Mouse (Mus musculus) lung, postnatal 0 days (tissue): ENCODE data around the gene Havcr1. TPM values are rescaled to one million over a fixed set of nuclear protein-coding genes. Genes with fewer than 3 reads are reported as not detected.
A peak's percentile ranks its signal among the peaks of the same experiment; 100 is the strongest.
"Not testable (repeated sequence)": the region's sequence is repeated elsewhere in the genome, so short reads cannot be mapped to it uniquely, and the experiment has no call there.

Experiments used
- ATAC-seq: fragments of 200-750 bp; cut with Nextera tagmentation; 2 replicates; pipeline ENCODE4 v1.8.0; 2017; ENCODE audit warnings: moderate library complexity
- DNase-seq: peaks from one replicate; pipeline ENCODE4 v3.0.0-alpha.2; 2016; ENCODE audit warnings: low spot score
- H3K27ac ChIP-seq: fragments of 300-500 bp; sonication (generic); 2 replicates; pipeline ENCODE4 v1.5.1; 2014; ENCODE audit warnings: antibody characterized with exemption, mild to moderate bottlenecking, low read length, mixed read lengths
- H3K27me3 ChIP-seq: fragments of 300-500 bp; sonication (generic); replicated peaks from 2 replicates; pipeline ENCODE4 v1.6.1; 2014; ENCODE audit warnings: low read length, mixed read lengths; ENCODE audit not compliant: insufficient read depth
- H3K36me3 ChIP-seq: fragments of 300-500 bp; sonication (generic); 2 replicates; pipeline ENCODE4 v1.6.1; 2014; ENCODE audit warnings: low read length, mixed read lengths; ENCODE audit not compliant: insufficient read depth
- H3K4me1 ChIP-seq: fragments of 300-500 bp; sonication (generic); 2 replicates; pipeline ENCODE4 v1.6.1; 2014; ENCODE audit warnings: antibody characterized with exemption, low read depth, low read length, mixed read lengths; ENCODE audit not compliant: insufficient read depth
- H3K4me2 ChIP-seq: fragments of 300-500 bp; sonication (generic); replicated peaks from 2 replicates; pipeline ENCODE4 v1.6.1; 2014; ENCODE audit warnings: low read depth, mild to moderate bottlenecking, low read length, moderate library complexity, mixed read lengths
- H3K4me3 ChIP-seq: fragments of 300-500 bp; sonication (generic); 2 replicates; pipeline ENCODE4 v1.5.1; 2014; ENCODE audit warnings: low read depth, low read length
- H3K9ac ChIP-seq: fragments of 300-500 bp; sonication (generic); replicated peaks from 2 replicates; pipeline ENCODE4 v1.6.1; 2014; ENCODE audit warnings: low read depth, mild to moderate bottlenecking
- H3K9me3 ChIP-seq: fragments of 300-500 bp; sonication (generic); 2 replicates; pipeline ENCODE4 v1.6.1; 2016; ENCODE audit warnings: low read length, mixed read lengths
- CTCF ChIP-seq: IDR thresholded peaks from 2 replicates; pipeline ENCODE4 v1.5.1; 2016; ENCODE audit warnings: antibody characterized with exemption, mild to moderate bottlenecking
- EP300 ChIP-seq: IDR thresholded peaks from 2 replicates; pipeline ENCODE4 v1.6.1; 2016; ENCODE audit warnings: antibody characterized with exemption, mild to moderate bottlenecking, control low read depth
- WGBS: fragments of 180-500 bp; shearing (Covaris S2); extraction: QIAGEN DNeasy Blood & Tissue Kit; methylation state at CpG from one replicate; pipeline ENCODE4 v1.1.7; 2014; 5-methylcytosine and 5-hydroxymethylcytosine counted together
- polyA plus RNA-seq: library from polyadenylated mRNA; unstranded; fragments of >200 nt; fragmentation: Nextera tagmentation; extraction: Ambion mirVana; gene quantifications from 2 replicates; pipeline ENCODE4 v1.2.1, GENCODE M21; 2015

Havcr1 gene
- polyA plus RNA-seq, 1 experiment from 2014 or later: 0.33 TPM

DNA sequence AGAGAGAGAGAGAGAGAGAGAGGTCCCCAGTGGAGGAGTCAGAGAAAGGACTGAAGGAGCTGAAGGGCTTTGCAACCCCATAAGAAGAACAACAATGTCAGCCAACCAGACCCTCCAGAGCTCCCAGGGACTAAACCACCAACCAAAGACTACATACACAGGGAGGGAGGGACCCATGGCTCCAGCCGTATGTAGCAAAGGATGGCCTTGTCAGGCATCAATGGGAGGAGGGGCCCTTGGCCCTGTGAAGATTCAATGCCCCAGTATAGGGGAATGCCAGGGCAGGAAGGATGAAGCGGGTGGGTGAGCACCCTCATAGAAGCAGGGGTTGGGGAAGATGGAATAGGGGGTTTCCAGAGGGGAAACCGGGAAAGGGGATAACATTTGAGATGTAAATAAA lies 6.8 kb downstream of the Havcr1 start:
- DNase-seq (no peak), ATAC-seq (no peak)
- 74% methylated on average over 3 of the region's 3 CpGs for WGBS
- no peak overlapping the region for H3K27ac ChIP-seq
- H3K36me3 ChIP-seq: no peaks in the 10 kb centered on the region
- H3K4me1 ChIP-seq: no peaks in the 10 kb centered on the region
- TF ChIP-seq EP300 (no peak), CTCF (no peak)
- H3K9me3 ChIP-seq: no peaks in the 10 kb centered on the region
- no peak overlapping the region for H3K4me2 ChIP-seq
- no peaks in the 10 kb centered on the region for H3K27me3 ChIP-seq
- H3K9ac ChIP-seq: no peak overlapping the region
- no peak overlapping the region for H3K4me3 ChIP-seq

GRCm38 (mm10) chr11:46747996-46748395 lies 13.1 kb downstream of the Havcr1 start:
- Histone ChIP-seq H3K4me3 (no peak overlapping the region), H3K27me3 (no peaks in the 10 kb centered on the region), H3K9me3 (no peaks in the 10 kb centered on the region), H3K4me1 (no peaks in the 10 kb centered on the region), H3K9ac (no peak overlapping the region), H3K4me2 (no peak overlapping the region), H3K27ac (no peak overlapping the region), H3K36me3 (no peaks in the 10 kb centered on the region)
- TF ChIP-seq CTCF: no peak
- no peak for TF ChIP-seq EP300
- no peak for ATAC-seq
- no peak for DNase-seq
- 57% methylated on average over 2 of the region's 2 CpGs for whole genome bisulfite sequencing

GRCm38 (mm10) chr11:46753662-46754061 lies 18.8 kb downstream of the Havcr1 start:
- TF ChIP-seq EP300: no peak
- TF ChIP-seq CTCF: no peak
- ATAC-seq (peak; percentile 58), DNase-seq (peak; percentile 20)
- Histone ChIP-seq H3K4me2 (no peak overlapping the region), H3K36me3 (no peaks in the 10 kb centered on the region), H3K4me3 (no peak overlapping the region), H3K4me1 (no peaks in the 10 kb centered on the region), H3K27ac (no peak overlapping the region), H3K9me3 (no peaks in the 10 kb centered on the region), H3K27me3 (no peaks in the 10 kb centered on the region), H3K9ac (no peak overlapping the region)
- WGBS: 29% methylated on average over 2 of the region's 2 CpGs

DNA sequence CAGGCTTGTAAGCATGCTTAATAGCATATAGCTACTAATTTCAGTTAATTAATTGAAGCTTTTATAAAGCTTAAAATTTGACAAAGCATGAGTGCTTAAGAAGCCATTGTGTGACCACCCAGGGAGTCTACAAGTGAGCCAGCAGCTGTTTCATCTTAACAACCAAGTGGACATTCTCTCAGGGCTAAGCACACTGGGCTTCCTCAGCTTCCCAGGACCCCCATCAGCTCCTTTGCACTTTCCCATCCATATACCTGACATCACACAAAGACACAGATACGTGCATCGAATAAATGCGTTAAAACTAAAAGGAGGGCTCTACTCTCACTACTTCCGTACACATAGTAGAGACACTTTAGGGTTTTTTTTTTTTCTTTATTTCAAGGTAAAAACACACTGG lies 19.8 kb downstream of the Havcr1 start:
- ATAC-seq (no peak), DNase-seq (no peak)
- TF ChIP-seq EP300 (no peak), CTCF (no peak)
- 88% methylated on average over 4 of the region's 4 CpGs for WGBS
- no peak overlapping the region for H3K4me3 ChIP-seq
- no peaks in the 10 kb centered on the region for H3K36me3 ChIP-seq
- no peak overlapping the region for H3K27ac ChIP-seq
- no peak overlapping the region for H3K9ac ChIP-seq
- H3K4me2 ChIP-seq: no peak overlapping the region
- no peaks in the 10 kb centered on the region for H3K4me1 ChIP-seq
- H3K9me3 ChIP-seq: no peaks in the 10 kb centered on the region
- H3K27me3 ChIP-seq: no peaks in the 10 kb centered on the region

- not testable (repeated sequence) for H3K4me1 ChIP-seq, H3K9ac ChIP-seq, H3K27me3 ChIP-seq, DNase-seq, H3K36me3 ChIP-seq, H3K27ac ChIP-seq, H3K9me3 ChIP-seq, ATAC-seq, H3K4me3 ChIP-seq, H3K4me2 ChIP-seq
- WGBS: 82% methylated on average over 6 of the region's 6 CpGs
Observed at GRCm38 (mm10) chr11:46755714-46756113, 20.8 kb downstream of the Havcr1 start.

GRCm38 (mm10) chr11:46776879-46777278 lies 42.0 kb downstream of the Havcr1 start:
- WGBS: 59% methylated on average over 3 of the region's 3 CpGs
- no peak for DNase-seq
- no peak for TF ChIP-seq CTCF
- TF ChIP-seq EP300: no peak
- Histone ChIP-seq H3K4me2 (no peak overlapping the region), H3K27me3 (no peaks in the 10 kb centered on the region), H3K36me3 (no peaks in the 10 kb centered on the region), H3K4me3 (no peak overlapping the region), H3K9me3 (no peaks in the 10 kb centered on the region), H3K27ac (no peak overlapping the region), H3K9ac (no peak overlapping the region), H3K4me1 (no peaks in the 10 kb centered on the region)
- no peak for ATAC-seq

- H3K4me2 ChIP-seq: no peak overlapping the region
- WGBS: 72% methylated on average over 2 of the region's 2 CpGs
- no peaks in the 10 kb centered on the region for H3K36me3 ChIP-seq
- H3K9ac ChIP-seq: no peak overlapping the region
- H3K4me3 ChIP-seq: no peak overlapping the region
- ATAC-seq: no peak
- no peak for TF ChIP-seq EP300
- TF ChIP-seq CTCF: 0 out of 2 replicates have a peak, but pooled peaks have one; percentile 5
- H3K4me1 ChIP-seq: no peaks in the 10 kb centered on the region
- H3K27me3 ChIP-seq: no peaks in the 10 kb centered on the region
- no peak overlapping the region for H3K27ac ChIP-seq
- no peak for DNase-seq
- H3K9me3 ChIP-seq: no peaks in the 10 kb centered on the region
Observed at GRCm38 (mm10) chr11:46779811-46780210, 44.9 kb downstream of the Havcr1 start.
